Mouse (Mus musculus) ovary, postnatal 14 days (tissue): ENCODE results near the gene Ppp1r27.
A peak's percentile ranks its signal among the peaks of the same experiment; 100 is the strongest.
"Not testable (repeated sequence)": the region's sequence is repeated elsewhere in the genome, so short reads cannot be mapped to it uniquely, and the experiment has no call there.

ENCODE experiments used
- DNase-seq: peaks from one replicate; pipeline ENCODE4 v3.0.0; 2022; ENCODE audit warnings: low spot score

Gene Ppp1r27

GRCm38 (mm10) chr11:120550810-120551440 lies at the start of gene Ppp1r27:
Gene Ppp1r27 (minus strand): TSS chr11:120551132.
- no peak for DNase-seq

- no peak for DNase-seq
These were observed 49.8 kb upstream of the Ppp1r27 start for GRCm38 (mm10) chr11:120600716-120601115.

- no peak for DNase-seq
These were observed 48.1 kb upstream of the Ppp1r27 start for GRCm38 (mm10) chr11:120598990-120599549.

GRCm38 (mm10) chr11:120598283-120598989 lies 47.5 kb upstream of the Ppp1r27 start, which contains the start of the genes Alyref and Anapc11:
Gene Alyref (minus strand): TSS chr11:120598365.
Gene Anapc11 (plus strand): TSS chr11:120598421.
- DNase-seq, result peak; percentile 90

GRCm38 (mm10) chr11:120597240-120598235 lies 46.6 kb upstream of the Ppp1r27 start:
- no peak for DNase-seq

GRCm38 (mm10) chr11:120588531-120588930 lies 37.6 kb upstream of the Ppp1r27 start:
- no peak for DNase-seq

GRCm38 (mm10) chr11:120583937-120584336 lies 33.0 kb upstream of the Ppp1r27 start:
- no peak for DNase-seq

- DNase-seq, result not testable (repeated sequence)
These were observed 32.0 kb upstream of the Ppp1r27 start for GRCm38 (mm10) chr11:120582982-120583293.

- no peak for DNase-seq
These were observed 31.5 kb upstream of the Ppp1r27 start for GRCm38 (mm10) chr11:120582268-120582981.

- DNase-seq, result peak; percentile 86
These were observed 30.7 kb upstream of the Ppp1r27 start, which contains the start of gene Arhgdia for GRCm38 (mm10) chr11:120581490-120582267. Gene Arhgdia (minus strand): TSS chr11:120581624.

- no peak for DNase-seq
These were observed 30.0 kb upstream of the Ppp1r27 start for GRCm38 (mm10) chr11:120580871-120581331.

GRCm38 (mm10) chr11:120580190-120580589 lies 29.3 kb upstream of the Ppp1r27 start:
- no peak for DNase-seq

GRCm38 (mm10) chr11:120579316-120580107 lies 28.6 kb upstream of the Ppp1r27 start:
- peak; percentile 63 for DNase-seq

GRCm38 (mm10) chr11:120578694-120579243 lies 27.8 kb upstream of the Ppp1r27 start:
- DNase-seq, result no peak

GRCm38 (mm10) chr11:120578024-120578693 lies 27.2 kb upstream of the Ppp1r27 start:
- no peak for DNase-seq

- DNase-seq, result no peak
These were observed 26.5 kb upstream of the Ppp1r27 start for GRCm38 (mm10) chr11:120577211-120578023.

- DNase-seq, result no peak
These were observed 25.5 kb upstream of the Ppp1r27 start for GRCm38 (mm10) chr11:120576365-120576981.
